Mouse (Mus musculus) heart, postnatal 0 days (tissue): ENCODE results near the gene Rtn4. TPM values are rescaled to one million over a fixed set of nuclear protein-coding genes. Genes with fewer than 3 reads are reported as not detected.

Experiments used
- ATAC-seq: fragments of 200-750 bp; cut with Nextera tagmentation; 2 replicates; pipeline ENCODE4 v1.8.0; 2017; ENCODE audit warnings: low read depth, moderate number of reproducible peaks, moderate library complexity; ENCODE audit not compliant: insufficient read depth
- DNase-seq: peaks from one replicate; pipeline ENCODE4 v3.0.0-alpha.2; 2016; ENCODE audit warnings: low spot score
- H3K27ac ChIP-seq: fragments of 300-500 bp; sonication (generic); 2 replicates; pipeline ENCODE4 v1.5.1; 2014; ENCODE audit warnings: low read depth, mild to moderate bottlenecking
- H3K27me3 ChIP-seq: fragments of 300-500 bp; sonication (generic); 2 replicates; pipeline ENCODE4 v1.6.1; 2014; ENCODE audit warnings: low read length, mixed read lengths; ENCODE audit not compliant: control insufficient read depth, insufficient read depth
- H3K36me3 ChIP-seq: fragments of 300-500 bp; sonication (generic); replicated peaks from 2 replicates; pipeline ENCODE4 v1.6.1; 2014; ENCODE audit warnings: low read length, mixed read lengths; ENCODE audit not compliant: control insufficient read depth, insufficient read depth
- H3K4me1 ChIP-seq: fragments of 300-500 bp; sonication (generic); 2 replicates; pipeline ENCODE4 v1.6.1; 2014; ENCODE audit warnings: antibody characterized with exemption; ENCODE audit not compliant: control insufficient read depth, insufficient read depth
- H3K4me2 ChIP-seq: fragments of 300-500 bp; sonication (generic); 2 replicates; pipeline ENCODE4 v1.6.1; 2014; ENCODE audit warnings: low read depth, mild to moderate bottlenecking, low read length, moderate library complexity
- H3K4me3 ChIP-seq: fragments of 300-500 bp; sonication (generic); 2 replicates; pipeline ENCODE4 v1.5.1; 2014; ENCODE audit warnings: low read depth, low read length
- H3K9ac ChIP-seq: fragments of 300-500 bp; sonication (generic); replicated peaks from 2 replicates; pipeline ENCODE4 v1.6.1; 2014; ENCODE audit warnings: low read depth, low read length, mixed read lengths
- H3K9me3 ChIP-seq: fragments of 300-500 bp; sonication (generic); replicated peaks from 2 replicates; pipeline ENCODE4 v1.6.1; 2016; ENCODE audit warnings: low read length; ENCODE audit not compliant: control insufficient read depth
- CTCF ChIP-seq: IDR thresholded peaks from 2 replicates; pipeline ENCODE4 v1.5.1; 2016; ENCODE audit warnings: antibody characterized with exemption, control low read depth, low read depth
- EP300 ChIP-seq: IDR thresholded peaks from 2 replicates; pipeline ENCODE4 v1.6.1; 2016; ENCODE audit warnings: antibody characterized with exemption, low read depth
- WGBS: fragments of 180-500 bp; shearing (Covaris S2); extraction: QIAGEN DNeasy Blood & Tissue Kit; methylation state at CpG from one replicate; pipeline ENCODE4 v1.1.7; 2014; 5-methylcytosine and 5-hydroxymethylcytosine counted together
- polyA plus RNA-seq: library from polyadenylated mRNA; unstranded; fragments of >200 nt; fragmentation: Nextera tagmentation; extraction: Ambion mirVana; gene quantifications from 2 replicates; pipeline ENCODE4 v1.2.1, GENCODE M21; 2015
- total RNA-seq: library from RNA; depleted of rRNA; stranded (reverse); fragments of >200 nt; gene quantifications from 2 replicates; pipeline ENCODE4 v1.2.3, GENCODE M21; 2014; ENCODE audit warnings: low replicate concordance; rRNA removed

The Rtn4 gene
- total and polyA plus RNA-seq, 2 experiments from 2014 or later, result 48.0 to 154 TPM

DNA sequence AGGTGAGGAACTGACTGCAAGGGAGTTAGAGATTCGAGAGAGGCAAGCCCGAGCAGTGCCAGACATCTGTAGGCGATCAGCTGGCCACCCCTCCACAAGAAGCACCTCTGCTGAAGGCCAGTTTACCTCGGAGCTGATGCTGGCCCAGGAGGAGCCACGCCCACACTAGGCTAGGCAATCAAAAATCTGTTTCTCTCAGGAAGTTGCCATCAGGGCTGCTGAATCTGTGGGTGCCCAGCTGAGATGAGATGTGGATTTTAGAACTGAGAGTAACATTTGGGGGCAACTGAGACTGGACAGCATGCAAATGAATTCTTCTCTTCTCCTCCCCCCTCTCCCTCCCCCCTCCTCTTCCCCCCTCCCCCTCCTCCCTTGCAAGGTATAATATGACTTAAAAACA lies 94.7 kb downstream of the Rtn4 start:
- TF ChIP-seq EP300, result no peak
- TF ChIP-seq CTCF, result no peak
- Histone ChIP-seq H3K27ac (no peak overlapping the region), H3K4me2 (no peak overlapping the region), H3K9me3 (0 out of 2 replicates have a peak, but pooled peaks cover 3% of the 10 kb centered on the region), H3K4me3 (no peak overlapping the region), H3K36me3 (no peaks in the 10 kb centered on the region), H3K9ac (no peak overlapping the region), H3K4me1 (no peaks in the 10 kb centered on the region), H3K27me3 (no peaks in the 10 kb centered on the region)
- 14% methylated on average over 5 of the region's 5 CpGs for WGBS
- DNase-seq (no peak), ATAC-seq (no peak)

DNA sequence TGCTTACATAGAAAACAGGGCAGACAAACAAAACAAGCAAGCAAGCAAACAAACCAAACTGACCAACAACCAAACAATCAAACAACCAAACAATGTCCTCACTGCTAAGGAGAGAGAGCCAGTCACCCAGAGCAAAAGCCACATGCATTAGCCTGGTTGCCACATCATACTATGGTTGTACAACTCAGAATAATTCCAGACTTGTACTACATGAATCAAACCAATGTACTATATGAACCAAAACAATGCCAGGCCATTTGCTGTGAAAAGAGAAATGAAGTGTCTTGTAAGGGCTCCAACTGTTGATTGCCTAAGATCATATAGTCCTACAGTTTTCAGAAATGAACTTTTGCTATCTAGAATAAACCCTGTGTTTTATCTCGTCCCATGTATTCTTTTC lies 95.8 kb downstream of the Rtn4 start:
- H3K27ac ChIP-seq, result no peak overlapping the region
- H3K9ac ChIP-seq, result no peak overlapping the region
- H3K4me3 ChIP-seq, result no peak overlapping the region
- H3K27me3 ChIP-seq, result no peaks in the 10 kb centered on the region
- no peak overlapping the region for H3K4me2 ChIP-seq
- 42% methylated on average over 1 of the region's 1 CpGs for WGBS
- ATAC-seq, result no peak
- no peak for TF ChIP-seq CTCF
- TF ChIP-seq EP300, result no peak
- H3K36me3 ChIP-seq, result no peaks in the 10 kb centered on the region
- H3K4me1 ChIP-seq, result no peaks in the 10 kb centered on the region
- DNase-seq, result no peak
- H3K9me3 ChIP-seq, result 0 out of 2 replicates have a peak, but pooled peaks cover 6% of the 10 kb centered on the region

DNA sequence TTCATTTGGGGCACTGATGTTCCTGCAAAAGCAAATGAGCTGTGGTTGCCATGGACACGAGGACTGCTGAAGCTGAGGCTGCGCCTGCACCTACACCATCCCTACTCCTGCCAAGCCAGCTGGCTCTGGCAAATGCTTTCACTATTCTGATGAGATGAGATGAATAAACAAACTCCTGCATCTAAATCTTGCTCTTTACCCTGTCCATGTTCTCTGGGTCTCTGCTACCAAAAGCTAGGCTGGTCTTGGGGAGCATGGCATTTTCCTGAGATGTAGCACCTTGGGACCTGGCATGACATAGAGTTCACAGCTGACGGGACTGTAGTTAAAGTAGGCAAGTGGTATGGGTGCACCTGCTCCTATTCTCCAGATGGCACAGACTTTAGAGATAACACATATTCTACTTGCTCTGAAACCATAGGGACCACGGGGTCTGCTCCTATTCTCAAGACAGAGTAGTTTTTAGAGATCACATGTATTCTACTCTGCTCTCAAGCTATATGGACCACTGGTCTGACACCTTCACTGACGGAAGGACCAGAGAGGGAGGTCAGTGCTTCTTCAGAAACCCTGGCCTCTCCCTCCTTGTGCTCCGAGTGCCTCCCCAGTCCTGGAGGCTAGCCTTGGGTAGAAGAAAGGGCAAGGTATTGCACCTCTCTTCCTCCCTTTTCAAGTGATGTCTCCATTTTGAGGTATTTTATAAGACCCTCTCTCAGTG lies 96.3 kb downstream of the Rtn4 start:
- TF ChIP-seq EP300, result no peak
- no peak for TF ChIP-seq CTCF
- Histone ChIP-seq H3K36me3 (no peaks in the 10 kb centered on the region), H3K27me3 (no peaks in the 10 kb centered on the region), H3K27ac (no peak overlapping the region), H3K9ac (no peak overlapping the region), H3K4me2 (no peak overlapping the region), H3K4me3 (no peak overlapping the region), H3K9me3 (0 out of 2 replicates have a peak, but pooled peaks cover 6% of the 10 kb centered on the region), H3K4me1 (peaks cover 3% of the 10 kb centered on the region; the same call in 1 of the 2 replicates)
- DNase-seq (no peak), ATAC-seq (no peak)
- 77% methylated on average over 6 of the region's 6 CpGs for WGBS

DNA sequence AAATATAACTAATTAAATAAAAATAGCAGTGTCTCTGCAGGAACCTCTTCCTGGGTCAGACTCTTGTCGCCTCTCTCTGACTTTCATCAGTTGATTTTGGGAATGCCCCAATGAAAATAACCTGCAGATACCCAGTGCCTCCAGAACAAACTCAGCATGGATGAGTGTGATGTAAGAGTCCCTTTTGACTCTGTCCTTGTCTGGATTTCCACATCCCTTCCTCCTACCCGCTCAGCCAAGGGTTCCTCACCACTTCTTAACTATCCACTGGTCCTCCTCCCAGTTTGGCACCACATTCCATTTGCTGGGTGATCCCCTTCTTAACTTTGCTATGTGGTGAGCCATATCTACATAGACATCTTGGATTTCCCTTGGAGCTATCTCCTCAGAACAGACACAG lies 98.0 kb downstream of the Rtn4 start:
- no peak for TF ChIP-seq EP300
- TF ChIP-seq CTCF, result no peak
- ATAC-seq, result no peak
- H3K27me3 ChIP-seq, result no peaks in the 10 kb centered on the region
- 79% methylated on average over 2 of the region's 2 CpGs for WGBS
- no peak for DNase-seq
- no peak overlapping the region for H3K4me2 ChIP-seq
- peaks cover 14% of the 10 kb centered on the region; the same call in 1 of the 2 replicates for H3K4me1 ChIP-seq
- H3K9ac ChIP-seq, result no peak overlapping the region
- H3K9me3 ChIP-seq, result 0 out of 2 replicates have a peak, but pooled peaks cover 6% of the 10 kb centered on the region
- H3K27ac ChIP-seq, result no peak overlapping the region
- no peaks in the 10 kb centered on the region for H3K36me3 ChIP-seq
- H3K4me3 ChIP-seq, result no peak overlapping the region

Other genes starting within 250 kb of the Rtn4 start
- gene Prorsd1, start 177.9 kb upstream of the Rtn4 start, total RNA-seq, result 8.7 and 11.8 TPM in 2 replicates
- 30.8 and 31.5 TPM in 2 replicates for gene Prorsd1, start 177.9 kb upstream of the Rtn4 start, polyA plus RNA-seq
- 15.5 and 28.3 TPM in 2 replicates for gene Mtif2, start 166.5 kb upstream of the Rtn4 start, total RNA-seq
- gene Mtif2, start 166.5 kb upstream of the Rtn4 start, polyA plus RNA-seq, result 49.3 and 50.4 TPM in 2 replicates
- not detected in 2 replicates for gene Clhc1, start 145.0 kb upstream of the Rtn4 start, total RNA-seq
- gene Clhc1, start 145.0 kb upstream of the Rtn4 start, polyA plus RNA-seq, result 0.11 TPM in 1 of 2 replicates, not detected in the other
- gene Rps27a, start 144.8 kb upstream of the Rtn4 start, total RNA-seq, result 334 and 502 TPM in 2 replicates
- 550 and 571 TPM in 2 replicates for gene Rps27a, start 144.8 kb upstream of the Rtn4 start, polyA plus RNA-seq
- not detected in 2 replicates for gene 4931440F15Rik, start 132.7 kb downstream of the Rtn4 start, total RNA-seq
- gene 4931440F15Rik, start 132.7 kb downstream of the Rtn4 start, polyA plus RNA-seq, result 0.05 and 0.10 TPM in 2 replicates